Mouse (Mus musculus) left cerebral cortex, postnatal 10 days (tissue): ENCODE measurements around the gene Crispld2. TPM values are rescaled to one million over a fixed set of nuclear protein-coding genes. Genes with fewer than 3 reads are reported as not detected.

ENCODE experiments used
- DNase-seq, 2 experiments: peaks; one replicate each; pipeline ENCODE4 v3.0.0; 2021 to 2022; ENCODE audit warnings: low spot score in 2 of 2, mixed read lengths in 1 of 2; ENCODE audit errors: extremely low spot score in 1 of 2
- intact Hi-C: fragments of 180-260 bp; cut with DNase I; formaldehyde crosslinking; loops from one replicate; pipeline ENCODE4 v1.15.1; 2025
- total RNA-seq, 2 experiments: library from RNA; stranded (reverse); gene quantifications; 2 replicates each; pipeline ENCODE4 v1.2.3; 2021

Gene Crispld2
- total RNA-seq, 2 experiments from 2014 or later: 2.0 to 2.5 TPM

DNA sequence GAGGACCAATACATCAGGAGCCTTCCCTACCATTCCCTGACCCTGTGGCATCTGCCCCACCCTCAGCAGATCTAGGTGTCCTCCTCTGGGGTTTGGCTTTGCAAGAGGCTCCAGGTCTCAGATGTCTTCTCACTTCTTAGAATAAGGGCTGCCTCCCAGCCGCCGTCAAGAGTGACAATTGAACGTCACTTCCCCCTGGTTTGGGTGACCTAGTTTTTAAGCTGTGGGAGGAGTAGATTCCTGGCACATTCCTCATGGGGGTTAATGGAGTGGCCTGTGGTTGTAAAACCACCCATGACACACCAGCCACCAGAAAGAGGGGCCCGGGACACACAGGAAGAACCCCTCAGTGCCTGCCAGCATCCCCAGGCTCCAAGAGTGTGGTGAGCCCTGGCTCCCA is 58.8 kb downstream of the Crispld2 start:
- no peak for DNase-seq
- intact Hi-C loops: no loop called here

DNA sequence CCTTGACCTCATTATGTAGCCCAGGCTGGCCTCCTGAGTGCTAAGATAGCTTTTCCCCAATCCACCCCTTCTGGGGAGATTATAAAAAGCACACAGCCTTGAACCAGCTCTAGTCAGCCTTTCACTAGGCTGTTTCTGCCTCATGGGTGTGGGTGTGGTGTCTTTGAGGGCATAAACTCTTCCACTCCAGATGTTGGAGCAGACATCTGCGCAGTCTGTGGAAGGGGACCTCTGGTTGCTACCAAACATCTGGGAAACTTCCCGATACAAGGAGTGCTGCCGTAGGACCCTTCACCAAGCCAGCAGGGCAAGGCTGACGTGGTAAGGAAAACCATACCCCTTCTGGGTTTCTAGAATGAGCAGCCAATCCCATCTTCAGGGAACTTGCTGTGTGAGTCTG is 59.7 kb downstream of the Crispld2 start:
- intact Hi-C loops: no loop called here
- DNase-seq: no peak

DNA sequence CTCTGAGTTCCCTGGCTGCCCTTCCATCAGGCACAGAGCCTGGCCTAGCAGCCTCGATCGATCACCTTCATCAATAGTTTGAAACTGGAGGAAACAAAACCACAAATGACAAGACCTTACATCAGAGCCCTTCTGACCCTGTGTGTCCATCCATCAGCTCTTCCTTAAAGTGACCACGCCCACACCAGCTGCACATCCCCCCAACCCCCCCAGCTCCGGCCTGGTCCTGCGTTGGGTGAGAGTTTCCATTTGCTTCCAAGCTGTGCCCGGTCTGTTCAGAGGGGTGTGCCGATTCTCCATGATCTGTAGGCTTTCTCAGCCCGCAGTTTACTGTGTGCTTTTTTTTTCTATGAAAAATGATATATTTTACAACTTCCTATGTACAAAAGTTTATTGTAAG is 60.1 kb downstream of the Crispld2 start:
- intact Hi-C loops: no loop called here
- DNase-seq: no peak

DNA sequence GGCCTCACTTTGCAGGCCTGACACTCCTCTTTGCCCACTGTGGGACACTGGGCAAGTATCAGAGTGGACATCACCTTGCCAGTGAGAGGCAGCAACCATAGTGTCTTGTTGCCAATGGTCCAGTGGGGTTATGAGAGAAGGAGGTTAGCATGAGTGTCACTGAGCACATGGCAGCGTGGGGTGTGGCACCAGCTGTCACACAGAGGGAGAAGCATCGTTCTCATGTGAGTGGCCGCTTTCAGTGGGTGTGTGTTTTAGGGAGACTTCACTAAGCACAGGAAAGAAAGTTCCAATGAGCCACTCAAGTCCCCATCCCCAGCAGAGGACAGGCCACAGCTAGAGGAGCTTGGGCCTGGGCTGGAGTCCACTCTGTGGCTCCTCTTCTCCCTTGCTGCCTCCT is 62.6 kb downstream of the Crispld2 start:
- intact Hi-C loops: no loop called here
- DNase-seq: no peak

DNA sequence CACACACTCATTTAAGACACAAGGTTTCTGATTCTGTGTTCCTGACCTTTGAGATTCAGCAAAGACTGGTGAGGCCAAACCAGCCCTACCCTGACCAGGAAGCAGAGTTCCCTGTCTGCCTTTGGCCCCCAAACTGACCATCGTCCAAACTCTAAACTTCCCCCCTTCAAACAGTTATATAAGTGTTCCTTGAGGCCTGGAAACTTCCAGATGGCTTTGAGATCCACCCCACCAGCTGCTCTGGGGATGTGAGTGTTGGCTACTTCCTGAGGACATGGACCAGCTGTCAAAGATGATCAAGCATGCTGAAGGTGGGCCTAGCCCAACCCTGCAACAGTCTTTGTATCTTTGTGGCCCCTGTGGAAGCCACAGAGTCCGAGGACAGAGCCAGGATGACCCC is 64.8 kb downstream of the Crispld2 start:
- DNase-seq: no peak
- intact Hi-C loops: no loop called here

DNA sequence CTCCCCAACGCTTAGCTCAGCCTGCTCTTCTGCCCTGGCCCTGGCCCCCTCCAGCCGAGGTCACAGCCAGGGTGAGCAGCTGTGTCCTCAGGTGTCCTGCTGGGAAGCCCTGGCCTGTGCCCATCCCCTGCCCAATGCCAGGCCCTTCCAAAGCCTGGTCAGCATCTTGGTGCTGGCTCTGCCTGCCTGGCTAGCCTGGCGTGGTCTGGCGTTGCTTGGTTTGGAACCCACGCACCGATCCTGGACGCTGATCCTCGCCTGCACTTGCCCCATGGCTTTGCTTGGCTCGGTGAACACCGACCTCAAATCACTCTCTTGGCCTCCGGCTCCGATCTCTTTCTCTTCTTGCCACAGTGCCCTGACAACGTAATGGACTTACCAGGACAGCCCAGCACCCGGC is 70.5 kb downstream of the Crispld2 start:
- intact Hi-C loops: no loop called here
- DNase-seq: no peak

DNA sequence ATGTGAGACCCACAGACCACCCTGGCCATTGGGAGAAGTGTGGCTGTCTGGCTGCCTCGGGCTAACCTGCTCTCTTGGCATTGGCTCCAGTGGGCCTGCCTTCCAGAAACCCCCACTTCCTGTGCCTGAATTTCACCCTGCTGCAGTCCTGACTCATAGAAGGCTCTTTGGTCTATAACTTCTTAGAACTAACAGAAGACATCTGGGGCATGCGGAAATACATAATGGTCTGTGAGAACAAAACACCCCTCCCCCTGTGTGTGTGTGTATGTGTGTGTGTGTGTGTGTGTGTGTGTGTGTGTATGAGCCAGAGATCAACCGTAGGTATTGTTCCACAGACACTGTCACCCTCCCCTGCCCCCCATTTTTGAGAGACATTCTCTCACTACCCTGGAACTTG is 71.1 kb downstream of the Crispld2 start:
- DNase-seq: no peak
- intact Hi-C loops: no loop called here

DNA sequence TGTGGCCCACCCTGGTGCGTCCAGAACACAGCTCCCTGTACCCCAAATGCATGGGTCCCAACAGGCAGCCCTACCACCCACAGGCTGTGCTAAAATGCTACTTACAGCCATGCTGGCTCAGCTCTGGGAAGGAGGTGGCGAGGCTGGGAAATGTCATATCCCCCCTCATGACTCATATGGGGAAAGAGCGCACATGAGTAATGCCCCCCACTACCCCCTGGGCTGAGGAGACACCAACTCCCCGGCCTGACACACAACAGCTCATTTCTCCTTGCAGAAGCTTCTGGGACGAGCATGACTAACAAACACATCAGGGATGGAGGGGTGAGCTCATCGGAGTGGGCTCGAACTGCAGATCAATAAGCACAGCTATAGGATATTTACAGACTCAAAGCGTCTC is 73.4 kb downstream of the Crispld2 start:
- intact Hi-C loops: no loop called here
- DNase-seq: no peak

DNA sequence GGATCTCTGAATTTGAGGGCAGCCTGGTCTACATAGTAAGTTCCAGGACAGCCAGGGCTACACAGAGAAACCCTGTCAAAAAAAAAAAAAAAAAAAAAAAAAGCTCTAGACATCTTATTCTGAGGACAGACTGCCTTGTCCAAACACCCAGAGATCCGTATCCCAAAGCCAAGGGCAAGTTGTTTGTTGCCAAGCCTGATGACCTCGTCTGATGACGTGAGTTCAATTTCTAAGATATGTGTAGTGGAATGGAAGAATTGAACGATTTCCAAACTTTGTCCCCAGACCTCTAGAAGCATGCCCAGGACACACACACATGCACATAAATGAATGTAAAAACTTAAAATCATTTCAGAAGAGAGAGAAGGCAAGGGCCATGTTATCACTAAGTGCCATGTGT is 74.0 kb downstream of the Crispld2 start:
- intact Hi-C loops: no loop called here
- DNase-seq: no peak

DNA sequence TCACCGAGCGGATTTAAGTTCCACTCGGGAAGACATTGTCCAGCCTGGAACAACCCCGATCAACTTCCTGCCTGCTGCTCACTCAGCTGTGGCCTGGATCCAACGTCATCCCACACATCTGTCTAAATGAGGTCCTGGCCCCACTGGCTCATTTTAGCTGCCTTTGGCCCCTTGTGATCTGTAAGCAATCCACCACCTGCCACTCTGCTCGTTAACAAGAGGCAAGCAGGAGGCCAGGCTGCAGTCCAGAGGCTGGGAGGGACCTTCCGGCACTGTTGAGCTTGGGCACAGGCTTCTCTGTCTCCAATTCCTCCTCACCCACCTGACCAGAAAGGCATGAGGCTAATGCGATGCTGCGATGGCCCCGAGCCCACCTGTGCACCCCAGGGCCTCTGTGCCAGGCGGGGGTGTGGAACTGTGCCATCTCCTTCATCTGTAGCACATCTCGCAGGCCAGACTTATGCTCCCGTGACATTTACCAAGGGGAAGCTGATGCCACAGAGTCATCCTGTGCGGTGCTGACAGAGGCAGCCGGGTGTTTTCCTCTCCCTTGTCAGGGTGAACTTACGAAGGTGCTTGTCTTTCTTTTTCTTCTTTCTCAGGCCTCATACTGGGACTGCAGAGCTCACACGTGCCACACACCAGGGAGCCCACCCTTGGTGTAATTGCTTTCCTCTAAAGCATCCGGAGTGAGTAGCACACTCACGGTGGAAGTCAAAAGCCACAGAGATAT is 75.9 kb downstream of the Crispld2 start:
- intact Hi-C loops: no loop called here
- DNase-seq: peak in 1 of 2 experiments; percentile 72

DNA sequence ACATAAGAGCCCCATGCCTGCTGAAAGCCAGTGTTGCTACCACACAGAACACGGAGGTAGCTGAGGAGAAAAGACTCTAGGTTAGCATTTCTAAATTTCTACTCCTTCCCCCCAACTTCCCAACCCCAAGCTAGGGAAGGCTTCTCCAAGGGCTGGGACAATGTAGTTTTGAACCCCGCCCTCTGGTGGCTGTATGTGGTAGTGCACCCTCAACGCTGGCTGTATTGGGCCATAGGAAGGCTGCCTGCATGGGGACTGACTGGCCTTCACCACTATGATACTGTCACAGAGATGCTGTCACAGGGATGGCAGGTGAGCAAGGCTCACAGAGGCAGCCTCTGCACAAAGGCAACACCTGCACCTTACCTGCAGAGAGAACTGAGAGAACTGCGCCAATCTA is 79.4 kb downstream of the Crispld2 start:
- intact Hi-C loops: no loop called here
- peak; percentile 73 to 77 for DNase-seq

DNA sequence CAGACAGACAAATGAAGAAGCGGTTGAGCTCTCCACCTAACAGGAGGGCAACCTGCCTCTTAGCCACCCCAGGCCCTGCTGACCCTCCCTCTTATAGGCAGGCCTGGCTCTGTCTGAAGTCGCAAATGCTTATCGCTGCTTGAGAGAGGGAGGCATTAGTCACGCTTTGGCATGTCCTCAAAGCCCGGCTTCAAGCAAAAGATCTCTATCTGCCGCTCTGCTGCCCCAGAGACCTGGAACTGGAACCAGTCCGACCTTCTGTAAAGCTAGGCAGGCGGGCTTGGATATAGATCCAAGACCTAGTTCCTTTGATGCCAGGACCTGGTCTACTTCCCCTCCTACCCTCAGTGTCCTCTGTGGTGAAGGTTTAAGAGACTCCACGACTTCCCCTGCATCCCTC is 80.0 kb downstream of the Crispld2 start:
- DNase-seq: no peak
- intact Hi-C loops: no loop called here

DNA sequence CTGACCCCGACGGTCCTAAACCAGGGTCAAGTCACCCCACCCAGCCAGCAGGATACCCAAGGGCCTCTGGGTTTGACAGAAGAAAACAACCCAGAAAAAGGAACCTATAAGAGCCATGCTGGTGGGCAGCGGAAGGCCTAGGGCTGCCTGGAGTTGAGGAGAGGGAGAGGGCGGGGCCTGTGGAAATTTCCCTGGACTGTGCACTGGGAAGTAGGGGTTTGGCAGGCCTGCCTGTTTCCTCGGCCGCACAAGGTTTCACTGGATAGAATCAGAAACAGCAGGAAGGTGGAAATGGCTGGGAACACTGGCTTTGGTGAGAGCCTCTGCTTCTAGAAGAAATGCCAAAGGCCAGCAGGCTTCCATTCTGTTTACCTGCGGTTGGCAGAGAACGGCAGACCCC is 80.6 kb downstream of the Crispld2 start:
- intact Hi-C loops: no loop called here
- DNase-seq: no peak

DNA sequence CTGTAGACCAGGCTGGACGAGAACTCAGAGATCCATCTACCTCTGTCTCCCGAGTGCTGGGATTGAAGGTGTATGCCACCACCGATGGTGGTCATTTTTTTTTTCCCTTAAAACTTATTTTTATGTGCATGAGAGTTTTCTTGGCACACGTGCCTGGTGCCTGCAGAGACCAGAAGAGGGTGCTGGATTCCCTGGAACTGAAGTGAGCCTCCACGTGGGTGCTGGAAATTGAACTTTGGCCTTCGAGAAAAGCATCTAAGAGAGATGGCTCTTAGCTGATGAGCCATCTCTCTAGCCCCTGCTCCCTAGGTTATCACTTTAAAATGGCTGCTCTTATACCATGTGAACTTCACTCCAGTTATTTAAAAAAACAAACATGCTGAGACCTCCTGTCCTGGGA is 82.3 kb downstream of the Crispld2 start:
- DNase-seq: no peak
- intact Hi-C loops: no loop called here

DNA sequence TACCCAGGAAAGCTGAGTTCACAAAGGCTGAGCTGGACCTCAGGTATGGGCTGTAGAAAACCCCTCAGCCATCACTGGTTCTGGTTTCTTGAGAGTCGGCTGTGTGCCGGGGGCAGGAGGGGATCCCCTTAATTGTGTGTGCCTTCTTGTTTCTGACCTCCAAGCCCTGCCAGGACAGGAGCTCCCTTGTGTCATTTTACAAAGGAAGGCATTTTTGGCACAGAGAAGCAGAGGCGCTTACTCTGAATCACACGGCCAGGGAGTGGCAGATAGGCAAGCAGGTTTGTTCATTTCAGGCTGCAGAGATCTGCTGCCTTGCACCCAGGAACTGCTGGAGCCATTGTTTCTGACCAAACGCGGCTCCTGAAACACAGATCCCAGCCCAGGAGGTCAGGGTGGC is 83.1 kb downstream of the Crispld2 start:
- DNase-seq: peak in 1 of 2 experiments; percentile 11
- intact Hi-C loops: no loop called here

DNA sequence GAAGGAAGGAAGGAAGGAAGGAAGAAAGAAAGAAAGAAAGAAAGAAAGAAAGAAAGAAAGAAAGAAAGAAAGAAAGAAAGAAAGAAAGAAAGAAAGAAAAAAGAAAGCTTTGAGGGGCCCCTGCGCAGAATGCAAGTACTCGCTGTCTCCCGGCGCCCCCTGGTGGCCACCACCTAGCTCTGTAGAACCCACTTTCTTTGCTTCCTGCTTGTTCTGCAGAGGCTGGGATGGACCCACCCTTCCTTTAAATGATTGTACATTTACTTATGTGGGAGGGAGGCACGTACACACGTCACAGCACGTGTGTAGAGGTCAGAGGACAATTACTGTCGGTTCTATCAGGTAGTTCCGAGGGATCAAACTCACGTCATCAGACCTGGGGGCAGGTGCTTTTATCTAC is 85.8 kb downstream of the Crispld2 start:
- intact Hi-C loops: loop anchor here (2.0 kb wide), 1 partner anchor 133 kb away; no protein-coding TSS in a partner anchor
- DNase-seq: peak; percentile 65 to 87

DNA sequence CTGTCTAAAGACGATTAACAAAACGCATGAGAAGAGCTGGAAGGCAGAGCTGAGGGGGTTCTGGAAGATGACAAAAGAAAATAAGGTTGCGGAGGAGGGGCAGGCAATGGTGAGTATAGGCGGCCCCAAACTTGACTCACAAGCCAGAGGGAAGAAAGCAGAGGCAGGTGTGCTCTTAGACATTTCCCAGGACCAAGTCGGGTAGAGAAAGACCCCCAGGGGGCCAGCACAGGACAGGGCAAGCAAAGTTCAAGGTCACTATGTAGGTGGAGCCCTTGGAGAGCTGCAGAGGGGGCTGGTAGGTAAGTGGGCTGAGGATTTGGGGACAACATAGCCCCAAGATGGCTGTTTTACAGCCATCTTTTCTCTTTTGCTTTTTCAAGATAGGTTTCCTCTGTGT is 87.1 kb downstream of the Crispld2 start:
- intact Hi-C loops: loop anchor here (2.0 kb wide), 1 partner anchor 135 kb away; no protein-coding TSS in a partner anchor
- DNase-seq: no peak

DNA sequence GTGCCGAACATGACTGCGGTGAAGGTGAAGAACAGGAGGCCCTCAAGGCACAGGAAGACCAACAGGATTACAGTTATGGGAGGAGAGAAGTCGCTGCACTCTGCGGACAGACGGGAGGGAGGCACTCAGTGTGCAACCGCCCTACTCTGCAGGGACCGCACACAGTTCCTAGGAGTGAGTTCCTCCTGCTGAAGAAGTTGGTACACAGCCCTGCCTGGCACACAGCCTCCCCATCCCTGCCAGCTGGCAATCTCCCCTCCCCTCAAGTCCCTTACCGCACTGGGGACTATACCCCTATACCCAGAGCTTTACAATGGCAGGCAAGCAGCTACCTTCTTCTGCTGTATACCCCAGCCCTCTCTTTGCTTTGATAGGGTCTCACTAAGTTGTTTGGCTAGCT is 91.0 kb downstream of the Crispld2 start:
- DNase-seq: no peak
- intact Hi-C loops: no loop called here

DNA sequence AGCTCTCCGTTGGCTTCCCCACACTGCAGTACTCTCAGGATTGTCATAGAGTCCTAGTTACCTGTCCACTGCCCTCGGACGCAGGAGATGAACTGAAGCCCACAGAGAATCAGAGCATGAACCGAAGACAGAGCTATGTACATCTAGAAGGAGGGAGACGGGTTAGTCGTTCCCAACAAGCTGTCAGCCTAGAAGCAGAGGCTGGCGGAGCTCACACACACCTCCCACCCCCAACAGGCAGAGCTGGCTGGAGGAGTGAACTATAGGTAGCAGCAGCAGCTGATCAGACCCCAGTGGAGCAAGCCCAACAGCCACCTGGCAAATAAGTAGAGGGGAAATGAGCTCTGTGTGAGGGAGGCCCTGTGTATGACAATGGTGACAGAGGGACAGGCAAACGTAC is 92.5 kb downstream of the Crispld2 start:
- intact Hi-C loops: no loop called here
- no peak for DNase-seq

DNA sequence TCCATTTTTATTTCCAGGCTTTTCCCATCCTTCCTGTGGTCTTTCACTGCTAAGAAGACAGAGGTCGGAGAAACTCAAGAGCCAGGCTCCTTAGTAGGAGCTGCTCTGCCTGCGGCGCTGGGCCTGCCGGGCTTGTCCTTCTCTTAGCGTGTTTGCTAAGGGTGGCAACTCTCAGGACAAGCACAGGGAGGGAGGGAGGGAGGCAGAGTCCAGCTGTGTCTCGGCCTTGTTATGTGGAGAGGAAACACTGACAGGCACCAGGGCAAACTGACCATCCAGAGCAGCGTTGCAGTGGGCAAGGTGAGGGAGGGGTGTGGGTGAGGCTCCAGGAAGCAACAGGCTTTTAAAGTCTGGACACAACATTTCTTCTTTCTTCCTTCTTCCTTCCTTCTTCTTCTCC is 97.3 kb downstream of the Crispld2 start:
- intact Hi-C loops: no loop called here
- DNase-seq: no peak

DNA sequence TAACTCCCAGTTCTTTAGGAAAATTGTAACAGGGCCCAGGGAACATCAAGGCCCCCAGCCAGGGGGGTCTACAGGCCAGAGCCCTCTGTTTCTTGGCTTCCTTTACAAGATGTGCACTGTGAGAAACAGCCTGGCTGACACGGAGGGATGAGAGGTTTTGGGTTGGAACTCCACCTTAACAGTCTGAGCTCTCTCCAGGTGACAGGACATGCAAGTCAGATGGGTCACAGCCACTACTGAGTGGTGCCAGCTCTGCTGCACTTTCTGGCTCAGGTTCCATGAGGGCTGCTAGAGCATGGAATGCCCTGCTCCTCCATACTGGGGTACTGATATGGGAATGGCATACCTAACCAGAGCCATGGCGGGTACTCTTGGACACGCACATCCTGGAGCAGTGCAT is 98.8 kb downstream of the Crispld2 start:
- intact Hi-C loops: no loop called here
- DNase-seq: no peak
